Mouse (Mus musculus): ENCODE data around the gene Aqp9. TPM values are rescaled to one million over a fixed set of nuclear protein-coding genes. Genes with fewer than 3 reads are reported as not detected.

Aqp9 gene
- polyA plus RNA-seq, 1 experiment from 2014 or later = 0.51 TPM

- H3K9ac ChIP-seq (ENCODE audit: low read length) = no peak overlapping the region
- H3K27me3 ChIP-seq (ENCODE audit: control insufficient read depth, insufficient read depth, low read length) = no peaks in the 10 kb centered on the region
- no peaks in the 10 kb centered on the region for H3K4me1 ChIP-seq (ENCODE audit: control insufficient read depth, insufficient read depth, low read length)
- no peaks in the 10 kb centered on the region for H3K36me3 ChIP-seq (ENCODE audit: control insufficient read depth, insufficient read depth)
- no peak for ATAC-seq (replicated peaks; ENCODE audit: extremely low read depth, insufficient read depth, low FRiP score)
- H3K9me3 ChIP-seq (replicated peaks; ENCODE audit: control insufficient read depth, low read length) = no peaks in the 10 kb centered on the region
- no peak overlapping the region for H3K4me3 ChIP-seq (ENCODE audit: low read length)
- no peak overlapping the region for H3K4me2 ChIP-seq (ENCODE audit: low read depth, low read length)
- WGBS = 71% methylated on average over 5 of the region's 5 CpGs
- no peak overlapping the region for H3K27ac ChIP-seq (ENCODE audit: low read length)
Observed at GRCm38 (mm10) chr9:71174316-71174975, 6.0 kb upstream of the Aqp9 start.

DNA sequence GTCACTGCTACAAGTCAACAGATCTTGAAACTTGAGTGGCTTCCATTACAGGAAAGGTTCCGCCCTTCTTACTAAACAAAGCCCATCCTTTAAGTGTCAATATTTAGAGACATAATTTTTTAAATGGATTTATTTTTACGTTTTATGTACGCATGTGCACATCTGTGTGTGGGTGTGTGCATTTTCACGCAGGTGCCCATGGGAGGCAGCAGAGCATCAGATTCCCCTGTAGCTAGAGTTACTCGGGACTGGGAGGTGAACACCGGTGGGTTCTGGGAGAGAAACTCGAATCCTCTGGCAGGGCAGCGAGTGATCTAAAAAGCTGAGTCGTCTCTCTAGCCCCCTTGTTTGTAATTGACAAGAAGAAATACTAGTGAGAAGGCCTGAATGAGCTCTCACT, 5.1 kb upstream of the Aqp9 start:
- no peak overlapping the region for H3K27ac ChIP-seq (ENCODE audit: low read length)
- WGBS = 63% methylated on average over 9 of the region's 9 CpGs
- no peak overlapping the region for H3K4me3 ChIP-seq (ENCODE audit: low read length)
- ATAC-seq (replicated peaks; ENCODE audit: extremely low read depth, insufficient read depth, low FRiP score) = no peak
- no peaks in the 10 kb centered on the region for H3K9me3 ChIP-seq (replicated peaks; ENCODE audit: control insufficient read depth, low read length)
- H3K9ac ChIP-seq (ENCODE audit: low read length) = no peak overlapping the region
- no peaks in the 10 kb centered on the region for H3K27me3 ChIP-seq (ENCODE audit: control insufficient read depth, insufficient read depth, low read length)
- no peaks in the 10 kb centered on the region for H3K36me3 ChIP-seq (ENCODE audit: control insufficient read depth, insufficient read depth)
- no peak overlapping the region for H3K4me2 ChIP-seq (ENCODE audit: low read depth, low read length)
- H3K4me1 ChIP-seq (ENCODE audit: control insufficient read depth, insufficient read depth, low read length) = peaks cover 2% of the 10 kb centered on the region

GRCm38 (mm10) chr9:71167473-71168215, 838 bp downstream of the Aqp9 start:
- WGBS = 44% methylated on average over 2 of the region's 2 CpGs
- no peak overlapping the region for H3K9ac ChIP-seq (ENCODE audit: low read length)
- no peaks in the 10 kb centered on the region for H3K9me3 ChIP-seq (replicated peaks; ENCODE audit: control insufficient read depth, low read length)
- no peaks in the 10 kb centered on the region for H3K27me3 ChIP-seq (ENCODE audit: control insufficient read depth, insufficient read depth, low read length)
- H3K4me3 ChIP-seq (ENCODE audit: low read length) = no peak overlapping the region
- H3K4me1 ChIP-seq (ENCODE audit: control insufficient read depth, insufficient read depth, low read length) = peaks cover 9% of the 10 kb centered on the region
- no peak for ATAC-seq (replicated peaks; ENCODE audit: extremely low read depth, insufficient read depth, low FRiP score)
- no peak overlapping the region for H3K4me2 ChIP-seq (ENCODE audit: low read depth, low read length)
- no peak overlapping the region for H3K27ac ChIP-seq (ENCODE audit: low read length)
- no peaks in the 10 kb centered on the region for H3K36me3 ChIP-seq (ENCODE audit: control insufficient read depth, insufficient read depth)

DNA sequence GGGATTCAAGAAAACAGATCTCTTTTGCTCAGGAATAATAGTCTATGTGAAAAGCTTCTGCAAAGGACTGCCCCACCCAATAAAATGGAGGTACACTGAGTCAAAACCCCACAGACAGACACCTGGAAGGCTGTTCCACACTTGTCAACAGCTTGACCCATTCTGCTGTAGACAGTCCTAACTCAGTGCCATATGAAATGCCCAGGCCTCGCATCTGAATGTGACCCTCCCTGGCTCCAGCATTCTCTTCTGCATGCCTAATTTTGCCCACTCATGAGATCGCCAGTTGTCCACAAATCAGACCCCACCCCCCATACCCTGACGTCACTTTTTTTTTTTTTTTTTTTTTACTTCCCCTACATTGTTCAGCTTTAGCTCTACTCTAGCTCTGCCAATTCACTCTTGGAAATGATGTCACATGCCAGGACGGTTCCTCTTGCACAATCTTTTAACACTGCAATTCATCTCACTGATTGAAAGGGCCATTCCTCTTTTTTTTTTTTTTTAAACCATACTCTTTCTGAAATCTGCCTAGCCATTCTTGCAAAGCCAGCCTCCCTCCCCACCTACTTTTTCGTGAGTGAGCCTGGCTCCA, 1.5 kb downstream of the Aqp9 start:
- no peak overlapping the region for H3K9ac ChIP-seq (ENCODE audit: low read length)
- H3K9me3 ChIP-seq (replicated peaks; ENCODE audit: control insufficient read depth, low read length) = no peaks in the 10 kb centered on the region
- H3K27ac ChIP-seq (ENCODE audit: low read length) = no peak overlapping the region
- no peak overlapping the region for H3K4me2 ChIP-seq (ENCODE audit: low read depth, low read length)
- WGBS = 56% methylated on average over 5 of the region's 5 CpGs
- no peak for ATAC-seq (replicated peaks; ENCODE audit: extremely low read depth, insufficient read depth, low FRiP score)
- H3K4me3 ChIP-seq (ENCODE audit: low read length) = no peak overlapping the region
- no peaks in the 10 kb centered on the region for H3K27me3 ChIP-seq (ENCODE audit: control insufficient read depth, insufficient read depth, low read length)
- no peaks in the 10 kb centered on the region for H3K36me3 ChIP-seq (ENCODE audit: control insufficient read depth, insufficient read depth)
- H3K4me1 ChIP-seq (ENCODE audit: control insufficient read depth, insufficient read depth, low read length) = peaks cover 9% of the 10 kb centered on the region

- Histone ChIP-seq H3K4me1 (ENCODE audit: control insufficient read depth, insufficient read depth, low read length) (peaks cover 9% of the 10 kb centered on the region), H3K4me3 (ENCODE audit: low read length) (no peak overlapping the region), H3K27ac (ENCODE audit: low read length) (no peak overlapping the region), H3K9ac (ENCODE audit: low read length) (no peak overlapping the region), H3K36me3 (ENCODE audit: control insufficient read depth, insufficient read depth) (no peaks in the 10 kb centered on the region), H3K27me3 (ENCODE audit: control insufficient read depth, insufficient read depth, low read length) (no peaks in the 10 kb centered on the region), H3K4me2 (ENCODE audit: low read depth, low read length) (no peak overlapping the region), H3K9me3 (replicated peaks; ENCODE audit: control insufficient read depth, low read length) (no peaks in the 10 kb centered on the region)
- ATAC-seq (replicated peaks; ENCODE audit: extremely low read depth, insufficient read depth, low FRiP score) = no peak
- WGBS = 85% methylated on average over 5 of the region's 5 CpGs
Observed at GRCm38 (mm10) chr9:71166019-71166705, 2.3 kb downstream of the Aqp9 start.

DNA sequence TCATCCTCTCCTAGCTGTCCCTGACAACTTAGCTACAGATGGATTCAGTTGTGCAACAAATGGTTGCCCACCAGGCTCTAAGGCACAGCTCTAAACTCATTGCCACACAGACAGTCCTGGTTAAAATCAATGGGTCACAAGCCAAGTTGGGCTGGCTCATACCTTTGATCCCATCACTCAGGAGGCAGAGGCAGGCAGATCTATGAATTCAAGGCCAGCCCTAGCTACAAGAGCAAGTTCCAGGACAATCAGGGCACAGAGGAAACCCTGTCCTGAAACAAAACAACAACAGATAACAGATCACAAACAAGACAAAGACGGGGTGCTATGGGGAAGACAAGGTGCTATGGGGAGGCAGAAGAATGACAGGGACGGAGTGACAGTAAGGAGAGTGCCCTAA, 3.0 kb downstream of the Aqp9 start:
- no peaks in the 10 kb centered on the region for H3K27me3 ChIP-seq (ENCODE audit: control insufficient read depth, insufficient read depth, low read length)
- ATAC-seq (replicated peaks; ENCODE audit: extremely low read depth, insufficient read depth, low FRiP score) = no peak
- H3K4me3 ChIP-seq (ENCODE audit: low read length) = no peak overlapping the region
- H3K27ac ChIP-seq (ENCODE audit: low read length) = no peak overlapping the region
- H3K9ac ChIP-seq (ENCODE audit: low read length) = no peak overlapping the region
- peaks cover 9% of the 10 kb centered on the region for H3K4me1 ChIP-seq (ENCODE audit: control insufficient read depth, insufficient read depth, low read length)
- WGBS = 70% methylated on average over 2 of the region's 2 CpGs
- no peaks in the 10 kb centered on the region for H3K9me3 ChIP-seq (replicated peaks; ENCODE audit: control insufficient read depth, low read length)
- no peaks in the 10 kb centered on the region for H3K36me3 ChIP-seq (ENCODE audit: control insufficient read depth, insufficient read depth)
- no peak overlapping the region for H3K4me2 ChIP-seq (ENCODE audit: low read depth, low read length)

- no peak for ATAC-seq (replicated peaks; ENCODE audit: extremely low read depth, insufficient read depth, low FRiP score)
- no peak overlapping the region for H3K9ac ChIP-seq (ENCODE audit: low read length)
- no peaks in the 10 kb centered on the region for H3K27me3 ChIP-seq (ENCODE audit: control insufficient read depth, insufficient read depth, low read length)
- no peaks in the 10 kb centered on the region for H3K9me3 ChIP-seq (replicated peaks; ENCODE audit: control insufficient read depth, low read length)
- H3K27ac ChIP-seq (ENCODE audit: low read length) = no peak overlapping the region
- WGBS = 73% methylated on average over 6 of the region's 6 CpGs
- H3K36me3 ChIP-seq (ENCODE audit: control insufficient read depth, insufficient read depth) = no peaks in the 10 kb centered on the region
- H3K4me3 ChIP-seq (ENCODE audit: low read length) = no peak overlapping the region
- H3K4me1 ChIP-seq (ENCODE audit: control insufficient read depth, insufficient read depth, low read length) = peaks cover 9% of the 10 kb centered on the region
- H3K4me2 ChIP-seq (ENCODE audit: low read depth, low read length) = no peak overlapping the region
Observed at GRCm38 (mm10) chr9:71165061-71165460, 3.4 kb downstream of the Aqp9 start.

- Histone ChIP-seq H3K4me1 (ENCODE audit: control insufficient read depth, insufficient read depth, low read length) (peaks cover 9% of the 10 kb centered on the region), H3K4me3 (ENCODE audit: low read length) (no peak overlapping the region), H3K4me2 (ENCODE audit: low read depth, low read length) (no peak overlapping the region), H3K27ac (ENCODE audit: low read length) (no peak overlapping the region), H3K27me3 (ENCODE audit: control insufficient read depth, insufficient read depth, low read length) (no peaks in the 10 kb centered on the region), H3K9ac (ENCODE audit: low read length) (no peak overlapping the region), H3K36me3 (ENCODE audit: control insufficient read depth, insufficient read depth) (no peaks in the 10 kb centered on the region), H3K9me3 (replicated peaks; ENCODE audit: control insufficient read depth, low read length) (no peaks in the 10 kb centered on the region)
- no peak for ATAC-seq (replicated peaks; ENCODE audit: extremely low read depth, insufficient read depth, low FRiP score)
- 75% methylated on average over 3 of the region's 3 CpGs for WGBS
Observed at GRCm38 (mm10) chr9:71164353-71164752, 4.1 kb downstream of the Aqp9 start.

Measured in heart, embryonic 16.5 days (tissue).